Mouse (Mus musculus) forebrain, embryonic 12.5 days (tissue): ENCODE data around the gene Hist2h2be. TPM values are rescaled to one million over a fixed set of nuclear protein-coding genes. Genes with fewer than 3 reads are reported as not detected.
"Not testable (repeated sequence)": the region's sequence is repeated elsewhere in the genome, so short reads cannot be mapped to it uniquely, and the experiment has no call there.

Experiments used
- ATAC-seq: fragments of 200-750 bp; cut with Nextera tagmentation; 2 replicates; pipeline ENCODE4 v1.8.0; 2017; ENCODE audit warnings: moderate TSS enrichment; ENCODE audit not compliant: low FRiP score
- H3K27ac ChIP-seq: fragments of 300-500 bp; sonication (generic); 2 replicates; pipeline ENCODE4 v1.5.1; 2016; ENCODE audit warnings: mild to moderate bottlenecking
- H3K27me3 ChIP-seq: fragments of 300-500 bp; sonication (generic); 2 replicates; pipeline ENCODE4 v1.6.1; 2016; ENCODE audit warnings: mild to moderate bottlenecking
- H3K36me3 ChIP-seq: fragments of 300-500 bp; sonication (generic); replicated peaks from 2 replicates; pipeline ENCODE4 v1.6.1; 2016; ENCODE audit warnings: mild to moderate bottlenecking
- H3K4me1 ChIP-seq: fragments of 300-500 bp; sonication (generic); 2 replicates; pipeline ENCODE4 v1.6.1; 2016
- H3K4me2 ChIP-seq: fragments of 300-500 bp; sonication (generic); 2 replicates; pipeline ENCODE4 v1.6.1; 2016; ENCODE audit warnings: mild to moderate bottlenecking, moderate library complexity
- H3K4me3 ChIP-seq: fragments of 300-500 bp; sonication (generic); replicated peaks from 2 replicates; pipeline ENCODE4 v1.5.1; 2016; ENCODE audit warnings: mild to moderate bottlenecking
- H3K9ac ChIP-seq: fragments of 300-500 bp; sonication (generic); 2 replicates; pipeline ENCODE4 v1.6.1; 2016; ENCODE audit warnings: mild to moderate bottlenecking
- H3K9me3 ChIP-seq: fragments of 300-500 bp; sonication (generic); 2 replicates; pipeline ENCODE4 v1.6.1; 2016
- WGBS: fragments of 180-500 bp; shearing (Covaris S2); methylation state at CpG from one replicate; pipeline ENCODE4 v1.1.7; 2016; 5-methylcytosine and 5-hydroxymethylcytosine counted together
- polyA plus RNA-seq: library from polyadenylated mRNA; unstranded; fragments of >200 nt; fragmentation: Nextera tagmentation; extraction: Ambion mirVana; gene quantifications from 2 replicates; pipeline ENCODE4 v1.2.1, GENCODE M21; 2016

Hist2h2be gene
- polyA plus RNA-seq, 1 experiment from 2014 or later = 15.4 TPM

- Histone ChIP-seq H3K36me3 (no peaks in the 10 kb centered on the region), H3K4me2 (no peak overlapping the region), H3K9me3 (no peaks in the 10 kb centered on the region), H3K4me3 (no peak overlapping the region), H3K27ac (no peak overlapping the region), H3K4me1 (peaks cover 2% of the 10 kb centered on the region), H3K27me3 (no peaks in the 10 kb centered on the region), H3K9ac (no peak overlapping the region)
- ATAC-seq = no peak
- WGBS = 65% methylated on average over 2 of the region's 2 CpGs
Observed at GRCm38 (mm10) chr3:96231758-96232120, 10.8 kb downstream of the Hist2h2be start.

GRCm38 (mm10) chr3:96234914-96235313 is 14.0 kb downstream of the Hist2h2be start:
- no peak for ATAC-seq
- Histone ChIP-seq H3K9ac (no peak overlapping the region), H3K4me2 (no peak overlapping the region), H3K27me3 (no peaks in the 10 kb centered on the region), H3K4me3 (no peak overlapping the region), H3K4me1 (peaks cover 18% of the 10 kb centered on the region), H3K36me3 (no peaks in the 10 kb centered on the region), H3K9me3 (no peaks in the 10 kb centered on the region), H3K27ac (no peak overlapping the region)
- 98% methylated on average over 2 of the region's 2 CpGs for WGBS

- Histone ChIP-seq H3K27me3 (no peaks in the 10 kb centered on the region), H3K9ac (no peak overlapping the region), H3K9me3 (no peaks in the 10 kb centered on the region), H3K36me3 (no peaks in the 10 kb centered on the region), H3K27ac (peak overlapping the region; percentile 15; the same call in 1 of the 2 replicates), H3K4me2 (no peak overlapping the region), H3K4me1 (peaks cover 21% of the 10 kb centered on the region), H3K4me3 (no peak overlapping the region)
- ATAC-seq = no peak
- WGBS = 79% methylated on average over 3 of the region's 3 CpGs
Observed at GRCm38 (mm10) chr3:96235836-96236235, 14.9 kb downstream of the Hist2h2be start.

GRCm38 (mm10) chr3:96236834-96237334 is 16.0 kb downstream of the Hist2h2be start:
- 83% methylated on average over 4 of the region's 4 CpGs for WGBS
- peaks cover 21% of the 10 kb centered on the region for H3K4me1 ChIP-seq
- H3K36me3 ChIP-seq = no peaks in the 10 kb centered on the region
- no peaks in the 10 kb centered on the region for H3K9me3 ChIP-seq
- H3K4me3 ChIP-seq = peak overlapping the region; percentile 50
- H3K27ac ChIP-seq = peak overlapping the region; percentile 89
- peak overlapping the region; percentile 61 for H3K4me2 ChIP-seq
- no peaks in the 10 kb centered on the region for H3K27me3 ChIP-seq
- ATAC-seq = no peak
- H3K9ac ChIP-seq = peak overlapping the region; percentile 79; the same call in 1 of the 2 replicates

- H3K4me2 ChIP-seq = peak overlapping the region; percentile 61
- 29% methylated on average over 7 of the region's 7 CpGs for WGBS
- ATAC-seq = no peak
- H3K9ac ChIP-seq = peak overlapping the region; percentile 79
- H3K27me3 ChIP-seq = no peaks in the 10 kb centered on the region
- no peaks in the 10 kb centered on the region for H3K36me3 ChIP-seq
- H3K4me3 ChIP-seq = peak overlapping the region; percentile 50
- no peaks in the 10 kb centered on the region for H3K9me3 ChIP-seq
- peak overlapping the region; percentile 89 for H3K27ac ChIP-seq
- peaks cover 21% of the 10 kb centered on the region for H3K4me1 ChIP-seq
Observed at GRCm38 (mm10) chr3:96237335-96237903, 16.5 kb downstream of the Hist2h2be start.

- Histone ChIP-seq H3K9ac (peak overlapping the region; percentile 79), H3K4me1 (peaks cover 21% of the 10 kb centered on the region), H3K4me3 (peak overlapping the region; percentile 50), H3K9me3 (no peaks in the 10 kb centered on the region), H3K36me3 (no peaks in the 10 kb centered on the region), H3K27ac (peak overlapping the region; percentile 89), H3K4me2 (peak overlapping the region; percentile 61), H3K27me3 (no peaks in the 10 kb centered on the region)
- WGBS = under 1% methylated on average over 12 of the region's 12 CpGs
- ATAC-seq = no peak
Observed at GRCm38 (mm10) chr3:96237904-96238511, 17.1 kb downstream of the Hist2h2be start.

- Histone ChIP-seq H3K4me1 (peaks cover 26% of the 10 kb centered on the region), H3K9ac (peak within 1 kb of the TSS; percentile 79), H3K4me2 (peak within 1 kb of the TSS; percentile 61), H3K27ac (peak within 1 kb of the TSS; percentile 89), H3K4me3 (peak within 1 kb of the TSS; percentile 50)
- not testable (repeated sequence) for H3K36me3 ChIP-seq, H3K9me3 ChIP-seq, H3K27me3 ChIP-seq
- 0% methylated on average over 21 of the region's 68 CpGs for WGBS
- peak; percentile 90 for ATAC-seq
Observed at GRCm38 (mm10) chr3:96238954-96239793, 18.3 kb downstream of the Hist2h2be start, which contains the start of gene Hist2h3c2. TSS of gene Hist2h3c2 (minus strand) at chr3:96239127.

GRCm38 (mm10) chr3:96239949-96240798 is 19.3 kb downstream of the Hist2h2be start, which contains the start of gene Hist2h2aa2:
TSS of gene Hist2h2aa2 (minus strand) at chr3:96240276.
- peak within 1 kb of the TSS; percentile 89 for H3K27ac ChIP-seq
- H3K9ac ChIP-seq = peak within 1 kb of the TSS; percentile 44
- peak; percentile 88 for ATAC-seq
- peak within 1 kb of the TSS; percentile 46 for H3K4me2 ChIP-seq
- peaks cover 32% of the 10 kb centered on the region for H3K4me1 ChIP-seq
- H3K36me3 ChIP-seq, H3K27me3 ChIP-seq, H3K9me3 ChIP-seq: not testable (repeated sequence)
- 5% methylated on average over 34 of the region's 85 CpGs for WGBS
- H3K4me3 ChIP-seq = peak within 1 kb of the TSS; percentile 36

GRCm38 (mm10) chr3:96240799-96241197 is 19.9 kb downstream of the Hist2h2be start:
- 73% methylated on average over 9 of the region's 9 CpGs for WGBS
- peak overlapping the region; percentile 44 for H3K9ac ChIP-seq

GRCm38 (mm10) chr3:96243921-96244572 is 23.1 kb downstream of the Hist2h2be start:
- Histone ChIP-seq H3K9me3 (no peaks in the 10 kb centered on the region), H3K4me3 (peak overlapping the region; percentile 48; the same call in 1 of the 2 replicates)

More at GRCm38 (mm10) chr3:96240799-96241197, 19.9 kb downstream of the Hist2h2be start:
- Histone ChIP-seq H3K4me2 (peak overlapping the region; percentile 42), H3K9me3 (no peaks in the 10 kb centered on the region), H3K4me1 (peaks cover 32% of the 10 kb centered on the region), H3K4me3 (no peak overlapping the region; the same call in 1 of the 2 replicates), H3K27ac (peak overlapping the region; percentile 89), H3K36me3 (no peaks in the 10 kb centered on the region), H3K27me3 (no peaks in the 10 kb centered on the region)
- no peak for ATAC-seq

More at GRCm38 (mm10) chr3:96243921-96244572, 23.1 kb downstream of the Hist2h2be start:
- WGBS = 86% methylated on average over 7 of the region's 7 CpGs
- Histone ChIP-seq H3K4me2 (peak overlapping the region; percentile 56), H3K27ac (peak overlapping the region; percentile 98), H3K36me3 (no peaks in the 10 kb centered on the region), H3K4me1 (peaks cover 31% of the 10 kb centered on the region), H3K27me3 (no peaks in the 10 kb centered on the region), H3K9ac (peak overlapping the region; percentile 78)
- ATAC-seq = no peak
